Mouse (Mus musculus) thymus, adult 18-20 months (tissue): Measurements from ENCODE around the gene Grm7.

Experiments used
- DNase-seq, 2 experiments: peaks; one replicate each; pipeline ENCODE4 v3.0.0; 2022; ENCODE audit warnings: mixed read lengths in 2 of 2

Grm7 gene

DNA sequence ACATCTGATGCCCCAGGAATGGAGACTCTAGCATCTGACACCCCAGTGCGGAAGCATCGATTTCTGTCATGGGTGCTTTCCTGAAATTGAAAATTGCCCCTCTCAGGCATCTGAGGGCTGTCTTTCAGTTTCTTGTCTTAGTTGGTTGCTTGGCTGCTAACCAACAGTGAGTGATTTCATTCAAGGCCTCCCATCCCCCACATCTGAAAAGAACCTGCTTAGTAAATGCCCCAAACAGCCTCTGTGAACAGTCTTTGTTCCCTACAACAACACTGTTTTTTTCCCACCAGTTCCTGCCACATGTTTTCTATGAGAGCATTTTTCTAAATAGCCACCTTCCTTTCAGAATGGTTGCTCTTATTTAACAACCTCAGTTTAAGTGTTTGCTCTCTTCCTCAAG is 723.6 kb downstream of the Grm7 start:
- no peak for DNase-seq

DNA sequence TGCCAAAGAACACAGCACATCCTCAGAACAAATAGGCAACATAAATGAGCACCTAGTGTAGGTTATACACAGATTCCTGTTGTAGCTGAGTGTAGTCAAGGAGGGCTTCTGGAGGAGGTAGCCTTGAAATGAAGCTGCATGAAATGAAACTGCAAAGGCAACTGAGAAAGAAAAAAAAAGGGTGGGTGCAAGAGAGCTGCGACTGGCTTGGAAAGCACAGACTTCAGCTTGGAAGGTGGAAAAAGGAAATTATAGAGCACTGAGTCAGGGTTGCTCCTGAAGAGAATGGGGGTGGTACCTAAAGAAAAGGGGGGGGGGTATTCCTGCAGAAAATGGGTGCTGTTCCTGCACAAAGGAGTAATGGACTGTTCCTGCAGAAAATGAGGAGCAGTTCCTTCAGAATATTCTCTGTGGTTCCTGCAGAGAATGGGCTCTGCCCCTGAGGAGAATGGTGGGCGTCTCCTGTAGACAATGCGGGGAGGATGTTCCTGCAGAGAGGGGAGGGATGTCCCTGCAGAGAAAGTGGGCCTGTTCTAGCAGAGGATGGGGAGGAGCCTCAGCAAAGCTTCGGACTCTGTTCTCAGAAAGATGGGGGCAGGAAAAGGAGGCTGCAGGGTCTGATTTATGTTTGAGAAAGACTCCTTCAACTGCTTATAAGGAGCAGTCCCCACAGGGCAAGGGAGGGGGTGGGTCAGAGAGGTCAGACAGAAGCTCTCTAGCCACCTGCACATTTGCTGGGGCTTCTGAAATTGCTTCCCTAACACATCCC is 726.4 kb downstream of the Grm7 start:
- no peak for DNase-seq

DNA sequence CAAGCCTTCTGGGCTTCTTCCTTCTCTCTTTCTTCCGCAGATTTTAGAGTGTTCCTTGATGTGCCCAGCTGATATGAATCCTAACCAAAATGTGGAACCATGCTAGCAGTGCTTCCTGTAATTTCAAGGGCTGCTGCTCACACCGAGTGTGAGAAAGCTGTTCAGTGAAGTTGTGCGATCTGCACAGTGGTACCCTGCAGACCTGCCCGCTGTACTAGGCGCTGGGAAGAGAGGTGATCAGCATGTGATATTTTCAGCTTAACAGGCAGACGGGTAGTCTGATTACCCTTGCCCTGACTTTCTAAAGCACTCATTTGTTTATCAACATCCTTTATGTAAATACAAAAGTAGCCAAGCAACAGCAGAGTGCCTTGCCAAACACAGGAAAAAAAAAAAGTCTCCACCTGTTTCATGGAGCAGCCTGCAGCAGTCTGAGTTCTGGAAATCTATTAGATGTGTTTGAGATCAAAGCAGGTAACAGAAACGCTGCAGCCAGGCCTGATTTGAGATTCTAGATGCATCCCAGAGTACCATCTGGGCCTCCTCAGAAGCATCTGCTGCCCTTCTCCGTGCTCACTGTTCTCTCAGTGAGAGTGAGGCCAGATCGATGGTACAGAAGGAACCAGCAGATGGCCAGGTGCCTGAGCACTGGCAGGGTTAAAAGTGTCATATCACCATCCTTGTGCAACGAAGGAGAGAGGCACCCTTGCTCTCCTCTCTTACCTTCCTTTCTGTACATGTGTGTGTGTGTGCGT is 727.4 kb downstream of the Grm7 start:
- DNase-seq, result no peak

DNA sequence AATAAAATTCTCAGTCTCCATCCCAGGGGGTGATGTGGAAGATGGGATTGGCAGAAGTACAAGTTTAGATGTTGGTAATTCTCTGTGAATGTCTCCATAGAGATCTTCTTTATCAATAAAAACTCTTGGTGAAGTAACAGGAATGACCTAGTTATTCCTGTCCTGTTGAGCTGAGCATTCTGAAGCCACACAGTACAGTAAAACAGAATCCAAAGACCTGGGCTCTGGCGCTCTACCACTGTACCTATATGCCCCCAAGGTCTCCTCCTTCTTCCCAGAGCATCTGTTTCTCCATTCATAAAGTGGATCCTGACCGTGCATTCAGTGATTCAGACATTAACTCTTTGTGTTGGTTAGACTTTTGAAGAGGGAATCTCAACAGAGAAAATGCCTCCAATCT is 735.3 kb downstream of the Grm7 start:
- no peak for DNase-seq

DNA sequence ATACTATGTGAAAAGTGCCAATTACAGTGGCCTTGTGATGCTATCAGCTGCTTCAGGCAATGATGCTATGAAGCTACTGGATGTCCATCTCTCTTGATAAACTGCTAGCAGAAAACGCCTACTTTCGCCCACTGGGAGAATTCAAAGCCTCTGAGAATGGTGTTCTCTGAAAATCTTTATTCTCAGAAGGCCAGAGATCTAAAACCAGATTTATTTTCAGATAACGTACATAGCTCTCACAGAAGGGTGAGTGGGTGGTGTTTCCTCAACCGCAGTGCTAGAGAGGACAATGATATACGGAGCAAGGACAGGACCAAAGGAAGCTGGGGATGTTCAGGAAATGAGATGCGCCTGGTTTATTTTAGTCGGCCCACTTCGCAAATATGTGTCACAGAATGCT is 763.4 kb downstream of the Grm7 start:
- no peak for DNase-seq

DNA sequence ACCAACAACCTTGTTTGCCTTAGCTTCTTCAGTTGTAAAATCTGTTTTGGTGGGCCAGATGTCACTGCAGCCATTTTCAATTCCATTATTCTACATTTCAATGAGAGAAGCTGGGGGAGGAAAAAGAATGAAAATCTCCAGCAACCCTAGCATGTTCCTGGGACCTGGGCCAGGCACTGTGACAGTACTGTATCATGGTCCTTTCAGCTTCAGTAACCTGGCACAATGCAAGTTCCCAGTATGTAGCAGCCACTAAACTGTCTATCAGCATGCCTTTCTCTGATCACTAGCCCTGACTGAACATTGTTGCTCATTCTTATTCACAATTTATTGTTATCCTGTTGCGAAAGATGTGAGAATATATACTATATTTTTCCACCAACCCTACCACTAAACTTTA is 779.4 kb downstream of the Grm7 start:
- no peak for DNase-seq

DNA sequence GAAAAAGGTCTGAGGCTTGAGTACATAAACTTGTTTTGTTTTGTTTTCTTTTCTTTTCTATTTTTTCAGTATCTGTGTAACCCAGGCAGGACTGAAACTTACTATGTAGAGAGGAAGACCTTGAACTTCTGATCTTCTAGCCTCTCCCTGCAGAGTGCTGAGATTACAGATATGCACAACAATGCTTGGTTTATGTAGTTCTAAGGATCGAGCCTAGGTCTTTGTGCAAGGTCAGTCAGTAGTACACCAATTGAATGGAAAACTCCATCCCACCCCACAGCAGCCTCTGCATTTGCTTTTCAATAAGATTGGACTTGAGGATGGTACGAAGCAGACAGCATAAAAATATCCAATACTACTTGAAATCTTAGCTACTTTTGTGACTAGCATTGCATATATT is 800.8 kb downstream of the Grm7 start:
- DNase-seq, result no peak

DNA sequence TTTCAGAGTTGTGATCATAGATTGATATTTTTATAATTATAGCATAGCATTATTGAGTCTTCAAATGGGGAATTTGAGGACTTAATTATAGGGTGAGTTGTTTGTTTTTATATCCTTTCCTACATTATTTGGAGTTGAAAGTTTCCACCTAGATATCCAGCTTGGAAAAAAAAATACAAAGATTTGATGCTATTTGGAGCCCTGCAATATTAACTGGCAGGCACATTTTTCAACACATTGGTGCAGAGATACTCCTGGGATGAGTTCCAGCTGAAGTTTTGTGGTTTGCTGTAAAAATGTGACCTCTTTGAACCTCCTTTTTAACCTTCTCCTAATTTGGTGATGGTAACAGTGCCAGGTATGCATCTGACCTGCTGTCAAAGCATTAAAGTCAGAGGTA is 802.5 kb downstream of the Grm7 start:
- no peak for DNase-seq

DNA sequence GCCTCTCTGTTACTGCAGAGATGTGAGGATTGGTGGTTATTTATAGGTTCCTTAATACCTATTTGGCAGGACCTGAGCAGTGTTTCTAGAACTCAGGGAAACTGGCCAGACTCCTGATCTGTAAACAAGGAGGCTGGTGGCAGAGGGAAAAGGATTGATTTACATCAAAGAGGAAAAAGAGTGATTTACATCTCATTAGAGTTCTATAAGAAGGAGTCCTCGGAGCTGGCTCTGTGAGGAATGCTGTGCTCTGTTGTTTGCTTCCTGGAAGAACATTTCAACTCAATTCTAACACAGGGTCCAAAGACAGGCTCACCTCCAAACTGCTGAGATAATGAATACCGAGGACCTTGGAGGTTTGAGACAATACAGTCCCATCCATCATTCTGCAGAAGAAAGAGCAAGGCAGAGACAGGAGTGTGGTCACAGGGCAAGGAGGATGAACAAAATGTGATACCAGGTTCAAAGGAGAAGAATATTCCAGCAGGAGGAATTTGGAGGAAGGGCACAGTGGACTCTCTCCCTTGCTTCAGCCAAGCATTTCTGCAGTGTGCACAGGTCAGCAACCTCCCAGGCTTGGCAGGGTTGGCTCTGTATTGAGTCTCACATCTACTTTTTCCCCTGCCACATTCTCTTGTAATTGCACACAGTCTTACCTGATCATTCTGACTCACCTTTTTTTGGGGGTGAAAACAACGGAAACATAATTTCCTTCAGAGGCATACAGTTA is 803.8 kb downstream of the Grm7 start:
- no peak for DNase-seq

DNA sequence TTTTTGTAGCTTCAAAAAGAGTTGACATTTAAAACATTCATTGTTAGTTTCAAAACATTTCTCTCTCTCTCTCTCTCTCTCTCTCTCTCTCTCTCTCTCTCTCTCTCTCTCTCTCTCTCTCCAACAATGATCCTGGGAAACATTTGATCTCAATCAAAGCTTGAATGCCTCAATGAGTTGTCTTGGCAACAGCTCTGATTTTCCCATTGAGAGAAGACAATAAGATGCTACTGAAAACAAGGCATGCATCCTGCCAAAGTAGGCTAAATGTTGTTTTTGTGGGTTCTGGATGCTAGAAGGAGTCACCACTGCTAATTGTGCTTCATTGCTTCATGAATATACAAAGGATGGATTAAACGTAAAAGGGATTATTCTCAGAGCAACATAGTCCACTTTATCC is 836.5 kb downstream of the Grm7 start:
- no peak for DNase-seq

DNA sequence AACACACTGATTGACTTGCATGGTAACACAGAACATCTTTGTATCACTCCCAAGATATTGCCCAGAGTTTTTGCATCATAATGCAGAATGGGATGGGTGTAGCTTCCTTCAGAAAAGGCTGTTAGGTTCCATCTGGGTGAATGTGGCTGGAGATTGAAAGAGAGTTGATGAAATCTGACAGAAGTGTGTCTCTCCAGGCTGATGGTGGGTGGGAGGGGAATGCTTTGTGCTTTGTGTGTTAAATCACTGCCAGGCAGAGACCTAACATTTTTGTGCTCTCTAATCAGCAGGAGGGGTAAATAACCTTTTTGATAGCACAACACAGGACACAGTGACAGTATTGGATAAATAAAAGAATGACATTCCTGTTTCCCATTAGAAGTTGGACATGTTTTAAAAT is 840.7 kb downstream of the Grm7 start:
- DNase-seq, result no peak

DNA sequence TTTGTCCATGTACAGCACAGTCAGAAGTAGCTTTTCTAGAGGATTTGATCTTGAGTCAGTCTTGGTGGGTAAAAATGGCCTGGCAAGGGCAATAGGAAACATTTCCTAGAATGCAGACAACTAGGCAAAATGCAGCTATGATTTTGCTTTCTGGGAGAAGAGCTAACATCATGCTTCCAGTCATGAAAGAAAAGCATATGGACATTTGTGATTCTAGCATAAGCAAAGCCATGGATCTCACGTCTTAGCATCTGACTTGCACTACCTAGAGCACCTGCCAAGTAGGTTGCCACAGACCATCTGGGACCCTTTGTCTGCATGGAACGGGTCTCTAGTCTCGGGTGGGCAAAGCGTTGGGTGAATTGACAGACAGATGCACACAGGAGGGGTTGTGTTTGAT is 842.2 kb downstream of the Grm7 start:
- DNase-seq, result no peak

DNA sequence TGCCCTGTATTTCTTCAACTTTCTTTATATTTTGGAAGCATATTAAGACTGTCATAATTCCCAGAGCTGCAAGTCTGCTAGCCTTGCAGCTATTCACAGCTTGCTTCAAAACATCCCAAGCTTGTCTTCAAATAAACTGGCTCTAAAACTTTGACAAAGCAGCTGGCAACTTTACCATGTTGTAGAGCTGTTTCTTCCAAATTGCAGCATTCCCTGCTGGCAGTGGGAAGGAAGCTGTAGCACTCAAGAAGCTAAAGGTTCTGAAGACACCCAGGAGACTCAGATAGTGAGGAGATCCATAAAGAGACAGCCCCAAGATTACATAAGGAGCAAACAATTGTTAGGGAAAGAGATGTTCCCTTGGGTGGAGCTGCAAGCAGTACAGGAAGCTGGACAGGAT is 846.8 kb downstream of the Grm7 start:
- DNase-seq, result no peak

DNA sequence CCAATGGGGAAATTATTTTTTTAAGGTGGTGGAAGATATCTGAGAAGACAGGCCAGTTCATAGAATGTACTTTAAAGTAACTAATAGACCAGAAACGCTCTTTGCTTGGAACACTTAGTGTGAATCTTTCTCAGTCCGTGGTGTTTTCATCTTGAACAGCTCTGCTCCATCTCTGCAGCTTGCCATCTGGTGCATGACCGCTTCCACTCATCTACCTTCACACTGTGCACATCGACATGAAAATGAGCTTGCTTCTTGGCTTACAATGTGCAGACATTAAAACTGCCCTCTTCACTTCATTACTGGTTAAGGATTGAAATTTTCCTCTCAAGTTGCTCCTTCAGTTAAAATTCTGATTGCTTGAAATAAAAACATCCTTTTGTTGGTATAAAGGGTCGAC is 854.2 kb downstream of the Grm7 start:
- no peak for DNase-seq

DNA sequence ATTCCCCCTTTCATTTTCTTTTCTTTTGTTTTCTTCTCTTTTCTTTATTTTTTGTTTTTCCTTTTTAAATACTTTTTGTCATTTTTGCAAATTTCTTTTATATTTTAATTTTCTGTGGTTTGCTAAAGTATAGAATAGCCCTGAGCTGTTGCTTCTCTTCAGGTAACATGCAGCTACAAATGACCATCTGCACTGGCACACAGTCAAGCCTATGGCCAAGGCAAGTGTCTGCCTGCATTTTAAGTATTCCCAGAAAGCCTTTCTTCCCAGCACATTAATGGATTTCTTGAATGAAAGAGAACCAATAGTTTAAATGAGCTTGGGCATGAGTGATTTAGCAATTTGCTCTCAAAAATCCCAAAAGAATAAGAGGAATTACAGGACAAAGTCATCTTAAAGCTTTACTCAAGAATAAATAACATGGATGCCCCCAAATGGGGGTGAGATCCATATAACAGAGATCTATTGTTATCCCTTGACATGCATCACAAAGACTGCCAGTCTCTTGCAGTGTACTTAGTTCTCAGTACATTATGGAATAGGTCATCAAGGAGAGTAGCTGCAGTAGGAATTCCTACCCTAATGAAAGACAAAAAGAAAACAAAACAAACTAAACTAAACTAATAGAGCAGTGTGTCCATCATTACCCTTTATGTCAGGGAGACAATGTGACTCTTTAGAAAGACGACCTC is 865.5 kb downstream of the Grm7 start:
- DNase-seq, result no peak

DNA sequence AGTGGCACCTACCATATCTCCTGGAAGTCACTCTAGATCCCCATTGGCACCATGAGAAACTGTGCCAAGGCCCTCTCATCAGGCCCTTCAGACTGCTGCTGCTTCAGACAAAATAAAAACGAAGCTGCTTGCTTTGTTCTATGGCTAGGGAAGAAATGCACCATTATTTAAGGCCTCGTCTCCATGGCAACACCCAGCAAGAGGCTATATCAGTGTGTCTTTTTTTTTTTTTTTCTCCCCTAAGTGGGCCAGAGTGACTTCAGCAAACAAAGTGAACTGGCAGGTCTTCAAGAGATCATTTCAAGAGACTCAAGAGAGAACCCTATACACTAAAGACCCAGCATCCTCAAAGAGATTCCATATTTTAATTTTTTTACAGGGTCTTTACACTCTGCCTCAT is 867.0 kb downstream of the Grm7 start:
- DNase-seq, result no peak

DNA sequence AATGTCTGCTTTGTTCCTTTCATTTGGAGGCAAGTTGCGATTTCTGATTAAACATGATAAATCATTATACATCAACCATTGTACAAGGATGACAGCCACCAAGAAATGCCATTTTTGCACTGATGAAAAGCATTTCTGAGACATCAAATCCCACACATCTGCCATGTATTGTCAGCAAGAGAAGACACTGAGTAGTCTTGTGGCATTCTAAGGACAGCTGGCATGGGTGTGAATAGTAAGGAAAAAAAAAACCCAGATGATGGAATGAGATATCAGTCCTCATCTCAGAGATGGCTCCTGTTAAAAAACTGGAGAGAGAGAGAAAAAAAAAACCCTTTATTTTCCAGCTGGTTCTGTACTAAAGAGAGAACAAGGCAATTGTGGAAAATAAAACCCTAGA is 875.8 kb downstream of the Grm7 start:
- no peak for DNase-seq

DNA sequence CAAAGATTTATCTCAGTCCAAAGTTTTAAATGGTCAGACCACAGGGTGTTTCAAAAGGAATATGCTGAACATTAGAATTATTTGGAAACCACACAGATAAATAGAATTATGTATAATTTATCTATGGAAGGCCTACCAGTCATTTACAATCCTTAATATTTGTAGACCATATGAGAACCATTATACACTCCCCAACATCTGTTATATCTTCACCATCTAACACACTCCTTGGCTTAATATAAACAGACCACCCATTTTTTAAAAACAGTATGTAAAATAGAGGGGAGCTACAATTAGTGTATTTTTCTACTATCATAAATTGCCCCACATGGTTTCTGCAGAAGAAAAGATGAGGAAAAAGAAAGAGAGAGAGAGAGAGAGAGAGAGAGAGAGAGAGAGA is 876.7 kb downstream of the Grm7 start:
- no peak for DNase-seq

DNA sequence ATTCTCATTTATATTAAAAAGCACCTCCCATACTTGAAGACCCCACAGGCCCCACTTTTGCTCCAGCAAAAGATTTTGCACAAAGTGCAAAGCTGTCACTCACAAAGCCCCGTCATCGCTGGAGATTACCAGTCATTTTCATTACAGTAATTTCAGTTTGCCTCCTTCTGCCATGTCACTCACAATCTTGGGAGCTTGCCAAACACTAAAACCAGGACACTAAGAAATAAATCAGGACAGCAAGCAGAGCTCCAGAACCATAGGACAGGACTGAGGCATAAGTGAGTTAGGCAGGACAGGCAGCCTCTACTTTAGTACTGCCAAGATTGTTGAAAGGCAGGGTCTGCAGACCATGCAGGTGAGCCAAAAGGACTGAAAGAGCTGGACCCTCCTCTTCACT is 884.6 kb downstream of the Grm7 start:
- DNase-seq, result no peak

DNA sequence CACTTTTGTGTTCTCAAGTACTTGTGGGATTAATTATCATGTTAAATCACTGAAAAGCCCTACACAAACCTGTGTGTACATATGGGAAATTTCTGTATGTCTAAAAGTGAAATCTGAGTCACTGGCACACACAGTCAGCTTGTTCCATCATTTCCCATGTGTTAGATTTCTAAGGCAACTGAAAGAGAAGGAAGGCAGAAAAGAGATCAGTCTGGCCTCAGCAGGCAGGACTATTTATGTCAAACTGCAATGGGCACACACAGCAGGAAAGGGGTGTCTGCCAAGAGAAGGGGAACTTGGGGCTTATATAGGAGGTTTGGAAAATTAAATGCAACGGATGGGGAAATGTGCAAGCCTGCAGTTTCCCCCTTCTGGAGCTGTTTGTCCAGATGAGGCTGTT is 913.2 kb downstream of the Grm7 start:
- no peak for DNase-seq

DNA sequence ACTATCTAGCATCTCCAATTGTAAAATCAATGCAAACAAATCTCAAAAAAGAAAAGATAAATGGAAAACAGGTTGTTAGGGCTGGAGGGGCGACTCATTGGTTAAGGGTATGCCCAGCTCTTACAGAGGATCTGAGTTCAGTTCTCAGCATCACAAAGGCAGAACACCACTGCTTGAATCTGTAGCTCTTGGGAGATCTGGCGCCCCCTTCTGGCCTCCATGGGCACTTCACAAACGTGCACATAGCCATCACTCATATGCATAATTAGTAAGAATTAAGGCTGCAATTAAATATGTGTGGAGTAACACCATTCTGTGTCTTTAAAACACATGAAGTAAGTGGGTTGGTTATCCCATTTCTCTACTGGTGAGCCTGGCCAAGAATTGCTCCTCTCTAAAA is 914.1 kb downstream of the Grm7 start:
- DNase-seq, result no peak

DNA sequence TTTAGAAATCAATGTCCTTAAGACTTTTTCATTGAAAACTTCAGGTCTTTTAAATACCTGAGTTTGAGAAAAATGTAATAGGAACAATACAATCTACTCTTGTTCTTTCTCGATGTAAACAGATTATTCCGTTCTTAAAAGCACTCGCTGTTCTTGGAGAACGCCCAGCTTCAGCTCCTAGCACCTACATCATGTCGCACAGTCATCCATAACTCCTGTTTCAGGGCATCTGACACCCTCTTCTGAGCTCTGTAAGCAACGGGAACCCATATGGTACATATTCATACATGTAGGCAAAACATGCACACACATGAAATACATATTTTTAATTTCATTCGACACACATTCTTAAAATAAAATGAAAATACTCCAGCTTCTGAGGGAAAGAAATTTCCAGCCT is 916.0 kb downstream of the Grm7 start:
- no peak for DNase-seq

DNA sequence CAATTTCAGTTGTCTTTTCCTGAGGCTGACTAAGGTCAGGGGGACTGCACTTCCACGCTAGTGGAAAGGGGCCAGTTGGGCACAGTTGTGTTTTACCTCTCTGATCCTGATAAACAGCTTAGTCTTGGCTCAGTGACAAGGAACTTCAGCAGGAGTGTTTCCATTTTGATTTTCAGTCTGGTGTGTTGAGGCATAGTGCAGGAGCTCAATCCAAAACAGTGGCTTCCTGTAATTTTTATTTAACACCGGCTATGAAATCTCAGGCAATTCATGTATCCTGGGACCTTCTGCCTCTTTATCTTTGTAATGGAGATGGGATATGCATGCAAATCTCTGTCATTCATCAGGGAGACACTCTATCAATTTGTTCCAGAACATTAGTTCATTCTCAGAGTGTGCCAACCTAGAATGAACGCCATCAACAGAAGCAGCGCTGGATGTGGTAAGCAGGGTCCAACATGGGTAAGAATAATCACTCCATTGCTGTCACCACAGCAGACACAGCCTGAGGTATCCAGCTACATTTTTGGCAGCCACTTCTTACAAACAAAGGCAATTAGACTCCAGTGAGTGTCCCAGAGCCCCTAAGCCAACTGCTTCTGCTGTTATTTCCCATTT is 926.2 kb downstream of the Grm7 start:
- no peak for DNase-seq
